Comparison of ENCODE assay signal across 16 mouse cellular contexts in the genomic region with DNA sequence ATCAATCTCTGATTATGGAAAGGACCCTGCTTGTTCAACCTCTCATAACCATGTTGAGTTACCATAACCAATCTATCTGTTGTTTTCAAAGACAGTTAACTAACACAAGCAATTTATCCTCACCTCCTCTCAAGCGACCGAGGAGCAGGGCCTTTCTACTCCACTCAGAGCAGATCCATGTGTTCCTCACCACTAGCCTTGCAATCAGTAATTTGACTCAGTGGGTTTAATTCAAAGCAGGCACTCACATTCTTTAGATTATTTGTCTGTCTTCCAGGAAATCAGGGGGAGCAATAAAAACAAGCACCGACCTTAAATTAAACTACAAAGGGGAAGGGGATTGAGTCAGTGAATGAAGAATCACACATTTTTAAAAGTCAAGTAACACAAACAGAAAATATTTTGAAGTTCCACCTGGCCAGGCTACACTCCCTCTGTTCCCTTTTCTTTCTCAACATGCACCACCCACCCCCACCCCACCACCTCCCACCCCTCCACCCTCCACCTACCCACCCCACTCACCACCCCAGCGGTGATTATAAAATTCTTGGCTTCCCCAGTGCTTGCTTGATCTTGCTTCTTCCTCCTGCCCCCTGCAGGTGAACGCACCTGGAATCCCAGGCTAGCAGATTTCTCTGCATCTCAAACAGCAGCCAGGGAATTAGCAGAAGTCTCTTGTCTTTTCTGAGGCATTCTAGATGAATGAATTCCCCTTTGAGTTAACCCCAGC.
A peak's percentile ranks its signal among the peaks of the same experiment; 100 is the strongest.
DNase-seq lines count a peak whose midpoint lies in the region; ATAC-seq lines count a peak whose summit lies in the region.
"Had no signal": no experiment of that assay in that cellular context is flagged by ENCODE, and none has a peak within 500 bp of the region (broad histone marks: within the 10 kb centered on the region; RNA-seq: fewer than 3 reads in every experiment).

No protein-coding gene starts in this region.

- H3K36me3 ChIP-seq in kidney, embryonic 15.5 days: no peaks in the 10 kb centered on the region
- H3K36me3 ChIP-seq in embryonic facial prominence, embryonic 10.5 days (replicated peaks): no peaks in the 10 kb centered on the region
- H3K36me3 ChIP-seq in limb, embryonic 12.5 days: no peaks in the 10 kb centered on the region

- no peaks in the 10 kb centered on the region for H3K27me3 ChIP-seq in kidney, embryonic 15.5 days
- H3K27me3 ChIP-seq in embryonic facial prominence, embryonic 10.5 days (replicated peaks; ENCODE audit: low read depth, poor library complexity, severe bottlenecking): no peaks in the 10 kb centered on the region
- H3K27me3 ChIP-seq in limb, embryonic 12.5 days: no peaks in the 10 kb centered on the region

- H3K4me2 ChIP-seq in kidney, embryonic 15.5 days: no peak overlapping the region
- no peak overlapping the region for H3K4me2 ChIP-seq in limb, embryonic 12.5 days
- H3K4me2 ChIP-seq: liver, embryonic 11.5 days had no signal

- 0 out of 2 replicates have a peak overlapping the region, but pooled peaks have one; percentile 32 for H3K27ac ChIP-seq in kidney, embryonic 15.5 days
- H3K27ac ChIP-seq in embryonic facial prominence, embryonic 10.5 days (replicated peaks): peak overlapping the region; percentile 79
- peak overlapping the region; percentile 80 for H3K27ac ChIP-seq in limb, embryonic 12.5 days

- ATAC-seq in kidney, embryonic 15.5 days (replicated peaks; ENCODE audit: low FRiP score): peak; percentile 88
- ATAC-seq in limb, embryonic 12.5 days (ENCODE audit: insufficient number of reproducible peaks, insufficient read depth, low FRiP score, low TSS enrichment, low read depth): 0 out of 2 replicates have a peak, but pooled peaks have one; percentile 55
- ATAC-seq: intestine, postnatal 0 days had no signal

- peaks cover 16% of the 10 kb centered on the region for H3K4me1 ChIP-seq in kidney, embryonic 15.5 days
- H3K4me1 ChIP-seq in embryonic facial prominence, embryonic 10.5 days: peaks cover 44% of the 10 kb centered on the region
- H3K4me1 ChIP-seq in limb, embryonic 12.5 days (replicated peaks): peaks cover 46% of the 10 kb centered on the region

- H3K9me3 ChIP-seq in kidney, embryonic 15.5 days (replicated peaks): no peaks in the 10 kb centered on the region
- no peaks in the 10 kb centered on the region for H3K9me3 ChIP-seq in embryonic facial prominence, embryonic 10.5 days
- H3K9me3 ChIP-seq in limb, embryonic 12.5 days: no peaks in the 10 kb centered on the region

- H3K4me3 ChIP-seq in kidney, embryonic 15.5 days (replicated peaks): no peak overlapping the region
- H3K4me3 ChIP-seq in embryonic facial prominence, embryonic 10.5 days: no peak overlapping the region
- H3K4me3 ChIP-seq in limb, embryonic 12.5 days (replicated peaks): no peak overlapping the region
- H3K4me3 ChIP-seq: erythroblast, embryonic 14.5 days; myocyte had no signal

- 20% methylated on average over 5 of the region's 5 CpGs for WGBS in kidney, embryonic 15.5 days
- WGBS in embryonic facial prominence, embryonic 10.5 days: 18% methylated on average over 5 of the region's 5 CpGs
- 3% methylated on average over 5 of the region's 5 CpGs for WGBS in limb, embryonic 12.5 days

- no peak overlapping the region for H3K9ac ChIP-seq in kidney, embryonic 15.5 days
- no peak overlapping the region for H3K9ac ChIP-seq in limb, embryonic 12.5 days (replicated peaks)

- DNase-seq in kidney, adult 11 months: no peak
- peak; percentile 5 for DNase-seq in ES-CJ7 (ENCODE audit: low read depth, low spot score)
- DNase-seq in embryonic facial prominence, embryonic 10.5 days (ENCODE audit: low spot score): peak; percentile 55
- DNase-seq in spleen, postnatal 14 days (ENCODE audit: low spot score in 2 of 2): no peak
- no peak for DNase-seq in gastrocnemius, adult 18-20 months (ENCODE audit: low spot score)
- no peak for DNase-seq in spleen, adult 18-20 months
- DNase-seq: cerebellum, adult 8-10 months; layer of hippocampus, postnatal 36 days; right cerebral cortex, postnatal 4 days; thymus, postnatal 4 days had no signal

Comparison
In these comparisons a context has a peak if more than half of its experiments do, and no peak if none do; other contexts are left out.
1. DNase-seq: peak in ES-CJ7 (single experiment) and embryonic facial prominence, embryonic 10.5 days (single experiment); none in kidney, adult 11 months (single experiment), spleen, postnatal 14 days (0 of 2), gastrocnemius, adult 18-20 months (single experiment) and spleen, adult 18-20 months (0 of 2).
2. Peak in every context shown above with its lines, with median percentiles within 50 percentile points of each other: H3K27ac ChIP-seq.